Mouse (Mus musculus) WW6 (cell line): ENCODE data around the gene Sema5a.
"Not testable (repeated sequence)": the region's sequence is repeated elsewhere in the genome, so short reads cannot be mapped to it uniquely, and the experiment has no call there.

ENCODE experiments used
- DNase-seq: peaks from one replicate; pipeline ENCODE4 v3.0.0-alpha.2; 2013; ENCODE audit warnings: low read depth, low spot score

Gene Sema5a

GRCm38 (mm10) chr15:32244344-32244955, at the start of gene Sema5a:
Gene Sema5a (plus strand): TSS chr15:32244810.
- peak; percentile 43 for DNase-seq

DNA sequence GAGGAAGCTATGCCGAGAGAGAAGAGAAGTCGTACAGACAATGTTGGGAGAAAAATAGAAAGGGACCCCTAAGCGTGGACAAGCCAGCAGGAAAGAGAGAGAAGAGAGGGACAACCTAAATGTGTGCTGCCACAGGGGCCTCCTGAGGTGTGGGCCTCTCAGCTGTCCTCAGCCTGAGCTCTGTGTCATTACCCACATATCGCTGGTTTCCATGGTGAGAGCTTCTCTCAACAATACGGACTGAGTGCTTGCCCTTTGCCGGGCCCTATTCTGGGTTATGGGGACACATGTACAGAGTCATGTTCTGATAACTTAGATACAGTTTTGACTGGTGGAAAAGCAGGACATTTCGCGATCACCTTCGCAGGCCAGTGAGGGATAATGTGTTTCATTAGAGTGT, 46.5 kb upstream of the Sema5a start:
- no peak for DNase-seq

GRCm38 (mm10) chr15:32198561-32198960, 46.0 kb upstream of the Sema5a start:
- DNase-seq: no peak

- no peak for DNase-seq
Observed at GRCm38 (mm10) chr15:32203242-32203641, 41.4 kb upstream of the Sema5a start.

- DNase-seq: no peak
Observed at GRCm38 (mm10) chr15:32204908-32205307, 39.7 kb upstream of the Sema5a start.

DNA sequence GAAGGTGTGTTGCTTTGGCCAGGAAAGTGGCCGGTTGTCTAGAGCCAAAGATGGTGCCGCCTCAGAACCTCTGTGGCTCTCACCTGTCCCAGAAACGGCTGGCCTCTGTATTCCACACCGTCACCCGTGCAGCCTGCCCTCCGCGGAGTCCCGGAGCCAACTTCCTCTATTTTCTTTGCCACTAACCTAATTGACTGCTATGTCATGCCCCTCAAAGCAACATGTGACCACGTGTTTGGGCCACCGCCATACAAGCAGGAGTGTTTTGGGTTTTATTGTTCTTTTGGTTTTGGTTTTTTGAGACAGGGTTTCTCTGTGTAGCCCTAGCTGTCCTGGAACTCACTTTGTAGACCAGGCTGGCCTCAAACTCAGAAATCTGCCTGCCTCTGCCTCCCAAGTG, 29.9 kb upstream of the Sema5a start:
- DNase-seq: not testable (repeated sequence)

DNA sequence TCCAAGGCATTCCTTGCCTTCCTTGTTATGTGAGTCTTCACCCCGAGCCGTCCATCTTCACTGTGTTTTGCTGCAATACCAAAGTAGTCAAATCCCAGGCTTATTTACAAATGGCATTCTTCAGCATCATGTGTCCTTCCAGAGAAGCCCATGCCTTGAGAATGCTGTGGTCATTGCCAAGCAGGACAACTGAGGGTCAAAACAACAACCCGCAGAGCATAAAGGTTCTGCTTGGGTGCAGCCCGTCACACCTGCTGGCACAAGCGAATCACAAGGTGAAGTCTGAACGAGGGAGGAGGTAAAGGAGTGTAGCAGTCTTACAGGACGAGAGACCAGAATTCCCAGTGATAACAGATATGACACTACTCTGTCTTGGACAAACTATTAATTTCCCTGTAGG, 21.6 kb upstream of the Sema5a start:
- DNase-seq: no peak

GRCm38 (mm10) chr15:32225394-32225793, 19.2 kb upstream of the Sema5a start:
- no peak for DNase-seq

DNA sequence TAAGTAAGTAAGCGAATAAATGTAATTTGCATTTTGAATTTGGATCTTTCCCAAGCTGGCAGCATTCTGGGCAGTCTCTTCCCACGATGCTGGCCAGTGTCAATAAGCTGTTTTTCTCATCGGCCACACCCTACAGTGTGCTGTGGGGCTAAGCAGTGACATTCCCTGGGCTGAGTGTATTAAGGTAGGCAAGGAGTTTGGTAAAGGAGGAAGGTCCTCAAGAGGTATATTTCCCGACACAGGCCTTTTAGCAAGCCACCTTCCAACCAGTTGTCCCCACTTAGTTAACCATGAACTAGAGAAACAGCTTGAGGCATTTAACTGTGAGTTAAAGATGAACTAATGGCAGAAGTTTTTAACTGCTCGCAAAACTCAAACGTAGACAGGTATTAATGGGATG, 18.2 kb upstream of the Sema5a start:
- DNase-seq: no peak

- DNase-seq: no peak
Observed at GRCm38 (mm10) chr15:32226888-32227395, 17.7 kb upstream of the Sema5a start.

- no peak for DNase-seq
Observed at GRCm38 (mm10) chr15:32230066-32230465, 14.5 kb upstream of the Sema5a start.

DNA sequence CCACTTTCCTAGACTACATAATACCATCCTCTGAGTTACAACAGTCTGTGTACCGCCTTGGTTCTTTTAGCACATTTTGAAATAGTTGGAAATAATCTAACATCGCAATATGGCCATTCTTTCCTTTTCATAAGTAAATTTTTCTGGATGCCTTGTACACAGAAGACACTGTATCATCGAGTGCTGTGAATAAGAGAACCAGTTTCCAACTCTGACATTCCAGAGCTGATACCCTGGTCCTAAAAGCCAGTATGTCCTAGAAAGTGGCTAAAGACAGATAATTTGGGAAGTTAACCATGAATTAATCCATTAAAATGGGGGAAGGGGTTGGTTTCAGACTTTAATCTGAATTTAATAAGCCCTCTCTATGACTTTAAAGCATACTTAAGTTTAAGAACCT, 12.4 kb upstream of the Sema5a start:
- no peak for DNase-seq

DNA sequence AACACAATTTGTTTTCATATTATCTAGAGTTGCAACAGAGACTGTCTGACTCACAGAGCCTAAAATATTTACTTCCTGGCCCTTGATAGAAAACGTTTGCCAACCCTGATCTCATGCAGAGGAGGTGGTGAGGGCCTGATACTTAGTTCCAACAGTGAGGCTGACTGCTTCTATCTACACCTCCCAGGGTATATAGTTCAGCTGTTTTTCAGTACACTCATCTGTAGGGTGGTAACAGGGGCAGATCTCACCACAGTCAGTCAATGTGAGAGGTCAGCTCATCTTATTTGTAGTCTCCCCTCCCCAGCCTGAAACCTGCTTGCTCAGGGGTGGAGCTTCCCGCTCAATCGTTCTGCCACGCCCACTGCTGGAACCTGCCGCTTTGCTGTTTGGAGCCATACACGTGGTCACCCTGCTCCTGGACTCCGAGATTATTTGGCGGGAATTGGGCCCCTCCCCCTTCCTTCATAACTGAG, 11.9 kb upstream of the Sema5a start:
- DNase-seq: not testable (repeated sequence)

GRCm38 (mm10) chr15:32233451-32233850, 11.2 kb upstream of the Sema5a start:
- no peak for DNase-seq

DNA sequence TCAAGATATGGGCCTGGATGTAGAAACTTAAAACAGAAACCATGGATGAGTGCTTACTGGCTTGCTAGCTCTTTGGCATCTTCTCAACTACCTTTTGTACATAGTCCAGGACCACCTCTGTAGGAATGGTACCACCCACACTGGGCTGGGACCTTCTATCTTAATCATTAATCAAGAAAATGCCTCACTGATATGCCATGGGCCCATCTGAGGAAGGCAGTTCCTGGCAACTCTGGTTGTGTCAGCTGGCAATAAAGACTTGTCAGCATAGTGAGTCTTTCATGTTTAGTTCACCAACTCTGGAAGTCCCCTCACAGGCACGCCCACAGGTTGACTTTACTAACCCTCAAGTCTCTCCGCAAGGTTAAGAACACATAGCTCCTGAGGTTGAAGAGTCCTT, 5.5 kb upstream of the Sema5a start:
- DNase-seq: no peak

DNA sequence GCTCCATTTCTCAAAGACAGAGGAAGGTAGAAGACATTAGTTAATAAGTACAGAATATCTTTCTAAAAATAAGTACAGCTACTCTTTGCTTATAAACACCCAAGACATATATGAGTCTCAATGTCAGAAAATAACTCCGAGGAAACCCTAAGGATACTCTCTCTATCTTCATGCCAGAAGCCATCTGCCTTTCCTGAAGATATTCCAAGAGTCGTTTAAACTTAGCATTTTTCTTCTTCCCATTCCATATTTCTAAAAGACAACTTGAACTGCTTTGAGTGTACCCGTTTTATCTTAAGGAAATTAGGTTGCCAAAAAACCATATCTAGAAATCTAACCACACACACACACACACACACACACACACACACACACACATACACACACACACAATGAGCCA, 4.5 kb upstream of the Sema5a start:
- no peak for DNase-seq

GRCm38 (mm10) chr15:32241666-32242065, 2.9 kb upstream of the Sema5a start:
- no peak for DNase-seq

GRCm38 (mm10) chr15:32243096-32243785, 1.4 kb upstream of the Sema5a start:
- DNase-seq: no peak

GRCm38 (mm10) chr15:32243824-32244223, 786 bp upstream of the Sema5a start:
- DNase-seq: no peak

DNA sequence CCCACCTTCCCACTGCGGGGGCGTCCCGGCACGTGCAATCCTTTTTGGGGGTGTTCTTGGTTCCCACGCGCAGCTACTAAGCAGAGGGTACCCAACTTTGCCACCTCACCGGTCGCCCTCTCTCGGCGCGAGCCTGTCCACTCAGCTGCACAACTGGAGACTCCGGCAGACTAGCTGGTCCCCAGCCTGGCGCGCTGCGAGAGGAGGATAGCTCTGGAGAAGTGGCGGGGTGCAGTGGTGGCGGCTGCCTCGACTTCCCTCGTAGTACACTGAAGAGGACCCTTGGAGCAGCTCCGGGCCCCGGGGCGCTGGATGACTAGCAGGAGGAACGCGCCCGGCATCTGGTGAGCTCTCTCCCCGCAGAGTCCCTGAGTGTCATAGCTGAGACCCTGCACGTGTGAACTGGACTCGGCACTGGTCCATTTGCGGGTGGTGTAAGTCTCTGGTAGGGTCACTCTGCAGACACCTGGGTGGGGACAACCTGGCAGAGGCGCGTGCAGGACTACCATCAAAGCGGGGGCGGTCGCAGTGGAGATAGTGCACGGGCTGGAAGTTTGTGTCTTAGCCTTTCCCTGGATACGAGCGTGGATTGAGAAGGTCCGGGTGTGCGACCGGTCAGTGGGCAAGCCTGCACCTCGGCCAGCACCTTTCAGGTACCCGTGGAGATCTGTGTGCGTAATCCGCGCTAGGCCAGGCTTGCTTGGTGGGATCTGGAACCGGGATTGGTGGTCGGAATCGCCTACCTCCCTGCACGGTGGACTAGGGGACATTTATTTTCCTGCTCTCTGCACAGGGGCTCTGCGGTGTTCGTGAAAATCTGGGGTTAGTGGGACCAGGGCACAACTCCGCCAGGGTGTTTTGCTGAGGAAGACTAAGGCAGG, 586 bp downstream of the Sema5a start:
- DNase-seq: no peak

DNA sequence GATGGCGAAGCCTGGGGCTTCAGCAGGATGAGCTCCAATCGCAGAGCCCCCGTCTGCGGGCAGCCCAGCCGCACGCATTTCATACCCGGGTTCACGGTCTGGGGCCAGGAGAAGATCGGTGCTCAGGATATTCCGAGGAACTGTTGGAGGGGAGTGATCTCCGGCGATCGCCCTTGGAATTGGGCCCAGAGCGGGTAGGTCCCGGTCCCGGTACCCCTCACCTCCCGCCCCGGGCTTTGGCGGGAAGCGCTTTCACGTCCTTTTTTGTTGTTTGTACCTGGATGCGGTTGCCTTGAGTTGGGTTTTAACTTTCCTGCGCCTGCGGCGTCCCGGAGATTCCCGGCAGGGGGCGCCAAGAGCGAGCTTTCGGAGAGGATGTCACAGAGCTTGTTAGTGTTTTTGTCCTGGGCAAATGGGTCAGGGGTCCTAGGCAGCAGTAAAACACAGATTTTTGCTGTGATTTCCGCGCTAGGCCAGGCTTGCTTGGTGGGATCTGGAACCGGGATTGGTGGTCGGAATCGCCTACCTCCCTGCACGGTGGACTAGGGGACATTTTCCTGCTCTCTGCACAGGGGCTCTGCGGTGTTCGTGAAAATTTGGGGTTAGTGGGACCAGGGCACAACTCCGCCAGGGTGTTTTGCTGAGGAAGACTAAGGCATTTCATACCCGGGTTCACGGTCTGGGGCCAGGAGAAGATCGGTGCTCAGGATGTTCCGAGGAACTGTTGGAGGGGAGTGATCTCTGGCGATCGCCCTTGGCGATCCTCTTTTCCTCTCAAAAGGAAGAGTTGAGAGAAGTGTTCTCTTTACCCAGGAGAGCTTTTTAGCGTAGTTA, 1.4 kb downstream of the Sema5a start:
- DNase-seq: peak; percentile 58
